Mouse (Mus musculus): Measurements from ENCODE around the gene Ak2. TPM values are rescaled to one million over a fixed set of nuclear protein-coding genes. Genes with fewer than 3 reads are reported as not detected.

The Ak2 gene
- polyA plus RNA-seq, 1 experiment from 2014 or later, result 171 TPM

GRCm38 (mm10) chr4:128993675-128994074, 1.9 kb downstream of the Ak2 start:
- peak overlapping the region; percentile 71 for H3K27ac ChIP-seq (ENCODE audit: low read depth, low read length)
- WGBS, result 2% methylated on average over 12 of the region's 12 CpGs
- ATAC-seq (ENCODE audit: low FRiP score, low TSS enrichment), result no peak

GRCm38 (mm10) chr4:128995238-128995637, 3.5 kb downstream of the Ak2 start:
- 71% methylated on average over 7 of the region's 7 CpGs for WGBS
- ATAC-seq (ENCODE audit: low FRiP score, low TSS enrichment), result no peak
- H3K9me3 ChIP-seq (ENCODE audit: control insufficient read depth, low read length), result no peaks in the 10 kb centered on the region
- no peak overlapping the region for H3K9ac ChIP-seq (ENCODE audit: low read depth, low read length)
- no peaks in the 10 kb centered on the region for H3K27me3 ChIP-seq (ENCODE audit: control insufficient read depth, insufficient read depth, low read length)
- H3K4me2 ChIP-seq (replicated peaks; ENCODE audit: low read depth, low read length), result no peak overlapping the region
- H3K4me3 ChIP-seq (ENCODE audit: low read length), result no peak overlapping the region
- no peak overlapping the region for H3K27ac ChIP-seq (ENCODE audit: low read depth, low read length)
- peaks cover 21% of the 10 kb centered on the region for H3K36me3 ChIP-seq (ENCODE audit: control insufficient read depth, insufficient read depth, low read length)
- H3K4me1 ChIP-seq (ENCODE audit: control insufficient read depth, insufficient read depth, low read length), result peaks cover 26% of the 10 kb centered on the region

More at GRCm38 (mm10) chr4:128993675-128994074, 1.9 kb downstream of the Ak2 start:
- Histone ChIP-seq H3K9ac (ENCODE audit: low read depth, low read length) (peak overlapping the region; percentile 81), H3K36me3 (ENCODE audit: control insufficient read depth, insufficient read depth, low read length) (peaks cover 7% of the 10 kb centered on the region), H3K4me1 (ENCODE audit: control insufficient read depth, insufficient read depth, low read length) (peaks cover 26% of the 10 kb centered on the region), H3K27me3 (ENCODE audit: control insufficient read depth, insufficient read depth, low read length) (no peaks in the 10 kb centered on the region), H3K4me3 (ENCODE audit: low read length) (peak overlapping the region; percentile 88), H3K9me3 (ENCODE audit: control insufficient read depth, low read length) (no peaks in the 10 kb centered on the region), H3K4me2 (replicated peaks; ENCODE audit: low read depth, low read length) (peak overlapping the region; percentile 81)

DNA sequence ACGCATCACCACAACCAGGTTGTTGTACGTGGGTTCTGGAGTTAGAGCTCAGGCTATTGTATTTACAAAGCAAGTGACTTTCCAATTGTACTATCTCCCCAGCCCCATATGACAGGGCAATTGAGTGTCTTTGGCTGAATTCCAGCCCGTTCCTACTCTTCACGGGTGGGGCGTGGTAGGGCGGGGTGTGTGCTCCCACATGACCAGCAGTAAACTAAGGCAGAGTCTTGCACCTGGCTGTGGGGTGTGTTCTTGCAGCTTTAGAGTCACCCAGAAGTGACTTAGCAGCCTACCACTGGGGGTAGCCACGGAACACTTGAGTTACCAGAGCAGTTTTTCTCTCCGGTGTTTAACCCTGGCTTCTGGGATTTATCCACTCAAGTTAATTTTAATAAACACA, 5.5 kb downstream of the Ak2 start:
- Histone ChIP-seq H3K4me3 (ENCODE audit: low read length) (no peak overlapping the region), H3K27me3 (ENCODE audit: control insufficient read depth, insufficient read depth, low read length) (no peaks in the 10 kb centered on the region), H3K4me1 (ENCODE audit: control insufficient read depth, insufficient read depth, low read length) (peaks cover 26% of the 10 kb centered on the region), H3K36me3 (ENCODE audit: control insufficient read depth, insufficient read depth, low read length) (peaks cover 40% of the 10 kb centered on the region), H3K9me3 (ENCODE audit: control insufficient read depth, low read length) (no peaks in the 10 kb centered on the region), H3K4me2 (replicated peaks; ENCODE audit: low read depth, low read length) (no peak overlapping the region), H3K27ac (ENCODE audit: low read depth, low read length) (no peak overlapping the region), H3K9ac (ENCODE audit: low read depth, low read length) (no peak overlapping the region)
- ATAC-seq (ENCODE audit: low FRiP score, low TSS enrichment), result no peak
- 76% methylated on average over 8 of the region's 8 CpGs for WGBS

DNA sequence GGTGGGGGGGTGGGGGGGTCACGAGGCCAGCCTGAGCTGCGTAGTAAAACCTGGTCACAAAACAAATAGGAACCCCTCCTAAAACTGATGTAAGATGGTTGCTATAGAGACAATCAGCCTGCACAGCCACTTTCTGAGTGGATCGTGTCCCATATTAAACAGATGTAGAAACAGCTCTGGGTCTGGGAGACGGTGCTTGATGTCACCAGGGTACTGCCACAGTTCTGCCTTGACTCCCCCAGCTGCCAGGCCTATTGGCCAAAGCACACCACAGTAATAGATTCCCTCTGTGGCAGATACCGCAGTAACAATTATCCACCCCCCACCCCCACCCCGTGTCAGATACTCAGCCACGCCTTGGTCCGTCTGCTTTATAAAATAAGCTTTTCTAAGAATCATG, 6.6 kb downstream of the Ak2 start:
- H3K27ac ChIP-seq (ENCODE audit: low read depth, low read length), result no peak overlapping the region
- H3K36me3 ChIP-seq (ENCODE audit: control insufficient read depth, insufficient read depth, low read length), result peaks cover 51% of the 10 kb centered on the region
- peak; percentile 29 for ATAC-seq (ENCODE audit: low FRiP score, low TSS enrichment)
- H3K4me1 ChIP-seq (ENCODE audit: control insufficient read depth, insufficient read depth, low read length), result peaks cover 26% of the 10 kb centered on the region
- H3K4me2 ChIP-seq (replicated peaks; ENCODE audit: low read depth, low read length), result no peak overlapping the region
- H3K27me3 ChIP-seq (ENCODE audit: control insufficient read depth, insufficient read depth, low read length), result no peaks in the 10 kb centered on the region
- 71% methylated on average over 8 of the region's 8 CpGs for WGBS
- H3K9ac ChIP-seq (ENCODE audit: low read depth, low read length), result no peak overlapping the region
- no peak overlapping the region for H3K4me3 ChIP-seq (ENCODE audit: low read length)
- no peaks in the 10 kb centered on the region for H3K9me3 ChIP-seq (ENCODE audit: control insufficient read depth, low read length)

GRCm38 (mm10) chr4:129000786-129001185, 9.0 kb downstream of the Ak2 start:
- Histone ChIP-seq H3K4me2 (replicated peaks; ENCODE audit: low read depth, low read length) (no peak overlapping the region), H3K4me1 (ENCODE audit: control insufficient read depth, insufficient read depth, low read length) (peaks cover 10% of the 10 kb centered on the region), H3K4me3 (ENCODE audit: low read length) (no peak overlapping the region), H3K27me3 (ENCODE audit: control insufficient read depth, insufficient read depth, low read length) (no peaks in the 10 kb centered on the region), H3K9ac (ENCODE audit: low read depth, low read length) (no peak overlapping the region), H3K27ac (ENCODE audit: low read depth, low read length) (no peak overlapping the region), H3K36me3 (ENCODE audit: control insufficient read depth, insufficient read depth, low read length) (peaks cover 66% of the 10 kb centered on the region), H3K9me3 (ENCODE audit: control insufficient read depth, low read length) (no peaks in the 10 kb centered on the region)
- WGBS, result 89% methylated on average over 3 of the region's 3 CpGs
- no peak for ATAC-seq (ENCODE audit: low FRiP score, low TSS enrichment)

DNA sequence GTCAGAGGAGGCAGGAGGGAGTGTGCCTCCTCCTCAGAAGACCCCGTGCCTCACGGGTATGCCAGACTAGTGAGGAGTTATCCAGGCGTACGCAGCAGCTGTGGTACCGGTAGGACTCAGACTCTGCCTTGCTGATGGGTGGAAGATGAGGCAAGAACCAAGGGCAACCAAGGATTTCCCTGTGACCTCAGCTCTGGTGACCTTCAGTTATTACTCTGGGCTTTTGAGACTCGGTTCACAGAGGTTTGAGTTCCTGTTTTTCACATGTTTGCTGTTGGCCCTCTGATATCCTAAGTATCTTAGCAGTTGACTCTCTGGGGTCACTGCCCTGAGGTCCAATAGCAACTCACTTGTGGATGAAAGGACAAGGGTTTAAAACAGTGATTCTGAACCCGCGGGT, 12.0 kb downstream of the Ak2 start:
- Histone ChIP-seq H3K36me3 (ENCODE audit: control insufficient read depth, insufficient read depth, low read length) (peaks cover 82% of the 10 kb centered on the region), H3K4me2 (replicated peaks; ENCODE audit: low read depth, low read length) (no peak overlapping the region), H3K9ac (ENCODE audit: low read depth, low read length) (no peak overlapping the region), H3K9me3 (ENCODE audit: control insufficient read depth, low read length) (no peaks in the 10 kb centered on the region), H3K27me3 (ENCODE audit: control insufficient read depth, insufficient read depth, low read length) (no peaks in the 10 kb centered on the region), H3K4me3 (ENCODE audit: low read length) (no peak overlapping the region), H3K27ac (ENCODE audit: low read depth, low read length) (no peak overlapping the region), H3K4me1 (ENCODE audit: control insufficient read depth, insufficient read depth, low read length) (no peaks in the 10 kb centered on the region)
- 89% methylated on average over 8 of the region's 8 CpGs for WGBS
- no peak for ATAC-seq (ENCODE audit: low FRiP score, low TSS enrichment)

DNA sequence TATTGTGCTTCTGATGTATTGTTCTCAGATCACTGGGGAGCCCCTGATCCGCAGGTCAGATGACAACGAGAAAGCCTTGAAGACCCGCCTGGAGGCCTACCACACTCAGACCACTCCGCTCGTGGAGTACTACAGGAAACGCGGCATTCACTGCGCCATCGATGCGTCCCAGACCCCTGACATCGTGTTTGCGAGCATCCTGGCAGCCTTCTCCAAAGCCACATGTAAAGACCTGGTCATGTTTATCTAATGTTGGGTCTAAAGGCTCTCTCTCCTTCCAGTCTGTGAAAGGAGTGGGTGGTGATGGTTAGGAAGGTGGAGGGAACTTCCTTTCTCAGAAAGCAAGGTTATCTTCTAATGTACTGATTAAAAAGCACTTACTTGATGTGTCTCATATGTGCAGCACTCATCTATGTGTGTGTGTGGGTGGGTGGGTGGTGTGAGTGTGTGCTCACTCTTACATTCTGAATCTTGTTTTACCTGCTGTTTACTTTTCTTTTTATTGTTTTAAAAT, 16.3 kb downstream of the Ak2 start:
- Histone ChIP-seq H3K27me3 (ENCODE audit: control insufficient read depth, insufficient read depth, low read length) (no peaks in the 10 kb centered on the region), H3K4me3 (ENCODE audit: low read length) (no peak overlapping the region), H3K36me3 (ENCODE audit: control insufficient read depth, insufficient read depth, low read length) (peaks cover 66% of the 10 kb centered on the region), H3K9ac (ENCODE audit: low read depth, low read length) (no peak overlapping the region), H3K4me2 (replicated peaks; ENCODE audit: low read depth, low read length) (no peak overlapping the region), H3K9me3 (ENCODE audit: control insufficient read depth, low read length) (no peaks in the 10 kb centered on the region), H3K4me1 (ENCODE audit: control insufficient read depth, insufficient read depth, low read length) (no peaks in the 10 kb centered on the region), H3K27ac (ENCODE audit: low read depth, low read length) (no peak overlapping the region)
- WGBS, result 86% methylated on average over 12 of the region's 12 CpGs
- no peak for ATAC-seq (ENCODE audit: low FRiP score, low TSS enrichment)

- ATAC-seq (ENCODE audit: low FRiP score, low TSS enrichment), result 0 out of 2 replicates have a peak, but pooled peaks have one; percentile 30
- H3K4me3 ChIP-seq (ENCODE audit: low read length), result no peak overlapping the region
- H3K9ac ChIP-seq (ENCODE audit: low read depth, low read length), result no peak overlapping the region
- 56% methylated on average over 3 of the region's 3 CpGs for WGBS
- peaks cover 60% of the 10 kb centered on the region for H3K36me3 ChIP-seq (ENCODE audit: control insufficient read depth, insufficient read depth, low read length)
- H3K4me2 ChIP-seq (replicated peaks; ENCODE audit: low read depth, low read length), result no peak overlapping the region
- H3K4me1 ChIP-seq (ENCODE audit: control insufficient read depth, insufficient read depth, low read length), result 0 out of 2 replicates have a peak, but pooled peaks cover 3% of the 10 kb centered on the region
- H3K27ac ChIP-seq (ENCODE audit: low read depth, low read length), result peak overlapping the region; percentile 32; the same call in 1 of the 2 replicates
- no peaks in the 10 kb centered on the region for H3K9me3 ChIP-seq (ENCODE audit: control insufficient read depth, low read length)
- H3K27me3 ChIP-seq (ENCODE audit: control insufficient read depth, insufficient read depth, low read length), result no peaks in the 10 kb centered on the region
These were observed 16.9 kb downstream of the Ak2 start for GRCm38 (mm10) chr4:129008672-129009071.

- H3K27ac ChIP-seq (ENCODE audit: low read depth, low read length), result peak overlapping the region; percentile 52; the same call in 1 of the 2 replicates
- no peak overlapping the region for H3K4me2 ChIP-seq (replicated peaks; ENCODE audit: low read depth, low read length)
- H3K4me1 ChIP-seq (ENCODE audit: control insufficient read depth, insufficient read depth, low read length), result 0 out of 2 replicates have a peak, but pooled peaks cover 3% of the 10 kb centered on the region
- H3K9me3 ChIP-seq (ENCODE audit: control insufficient read depth, low read length), result no peaks in the 10 kb centered on the region
- H3K27me3 ChIP-seq (ENCODE audit: control insufficient read depth, insufficient read depth, low read length), result no peaks in the 10 kb centered on the region
- 28% methylated on average over 5 of the region's 5 CpGs for WGBS
- no peak overlapping the region for H3K9ac ChIP-seq (ENCODE audit: low read depth, low read length)
- H3K4me3 ChIP-seq (ENCODE audit: low read length), result no peak overlapping the region
- peak; percentile 74 for ATAC-seq (ENCODE audit: low FRiP score, low TSS enrichment)
- H3K36me3 ChIP-seq (ENCODE audit: control insufficient read depth, insufficient read depth, low read length), result peaks cover 55% of the 10 kb centered on the region
These were observed 17.8 kb downstream of the Ak2 start for GRCm38 (mm10) chr4:129009521-129009920.

Measured in kidney, embryonic 14.5 days (tissue).